Mouse (Mus musculus) neural tube, embryonic 11.5 days (tissue): ENCODE data around the gene Sult2b1. TPM values are rescaled to one million over a fixed set of nuclear protein-coding genes. Genes with fewer than 3 reads are reported as not detected.

Experiments
- ATAC-seq: fragments of 200-750 bp; cut with Nextera tagmentation; 2 replicates; pipeline ENCODE4 v1.8.0; 2017; ENCODE audit warnings: moderate number of reproducible peaks, mild to moderate bottlenecking, moderate TSS enrichment, moderate library complexity; ENCODE audit not compliant: insufficient read depth, low FRiP score, low TSS enrichment
- DNase-seq: peaks from one replicate; pipeline ENCODE4 v3.0.0-alpha.2; 2015; ENCODE audit warnings: low spot score
- H3K27ac ChIP-seq: fragments of 300-500 bp; sonication (generic); 2 replicates; pipeline ENCODE4 v1.5.1; 2014; ENCODE audit warnings: low read depth, mild to moderate bottlenecking, low read length
- H3K27me3 ChIP-seq: fragments of 300-500 bp; sonication (generic); 2 replicates; pipeline ENCODE4 v1.6.1; 2014; ENCODE audit warnings: mild to moderate bottlenecking, low read length, mixed read lengths; ENCODE audit not compliant: control insufficient read depth, insufficient read depth
- H3K36me3 ChIP-seq: fragments of 300-500 bp; sonication (generic); 2 replicates; pipeline ENCODE4 v1.6.1; 2014; ENCODE audit warnings: mild to moderate bottlenecking, low read length, moderate library complexity, mixed read lengths; ENCODE audit not compliant: control insufficient read depth, insufficient read depth
- H3K4me1 ChIP-seq: fragments of 300-500 bp; sonication (generic); 2 replicates; pipeline ENCODE4 v1.6.1; 2014; ENCODE audit warnings: low read length, mixed read lengths; ENCODE audit not compliant: control insufficient read depth, insufficient read depth
- H3K4me2 ChIP-seq: fragments of 300-500 bp; sonication (generic); 2 replicates; pipeline ENCODE4 v1.6.1; 2014; ENCODE audit warnings: low read depth, mild to moderate bottlenecking, moderate library complexity
- H3K4me3 ChIP-seq: fragments of 300-500 bp; sonication (generic); 2 replicates; pipeline ENCODE4 v1.5.1; 2014; ENCODE audit warnings: low read depth, low read length
- H3K9ac ChIP-seq: fragments of 300-500 bp; sonication (generic); 2 replicates; pipeline ENCODE4 v1.6.1; 2014; ENCODE audit warnings: mild to moderate bottlenecking, low read length
- H3K9me3 ChIP-seq: fragments of 300-500 bp; sonication (generic); 2 replicates; pipeline ENCODE4 v1.6.1; 2016; ENCODE audit warnings: low read length; ENCODE audit not compliant: control insufficient read depth
- WGBS: fragments of 180-500 bp; shearing (Covaris S2); extraction: QIAGEN DNeasy Blood & Tissue Kit; methylation state at CpG from one replicate; pipeline ENCODE4 v1.1.7; 2014; 5-methylcytosine and 5-hydroxymethylcytosine counted together
- polyA plus RNA-seq: library from polyadenylated mRNA; unstranded; fragments of >200 nt; fragmentation: Nextera tagmentation; extraction: Ambion mirVana; gene quantifications from 2 replicates; pipeline ENCODE4 v1.2.1, GENCODE M21; 2014

The Sult2b1 gene
- polyA plus RNA-seq, 1 experiment from 2014 or later = 1.1 TPM

GRCm38 (mm10) chr7:45797661-45798510 is 13.4 kb upstream of the Sult2b1 start:
- WGBS = under 1% methylated on average over 59 of the region's 60 CpGs
- ATAC-seq (no peak), DNase-seq (no peak)
- H3K27ac ChIP-seq = no peak overlapping the region
- peak overlapping the region; percentile 32 for H3K4me3 ChIP-seq
- H3K27me3 ChIP-seq = peaks cover 25% of the 10 kb centered on the region
- H3K9ac ChIP-seq = peak overlapping the region; percentile 50
- peaks cover 15% of the 10 kb centered on the region for H3K4me1 ChIP-seq
- peak overlapping the region; percentile 57 for H3K4me2 ChIP-seq
- H3K36me3 ChIP-seq = peaks cover 10% of the 10 kb centered on the region; the same call in 1 of the 2 replicates
- H3K9me3 ChIP-seq = no peaks in the 10 kb centered on the region

GRCm38 (mm10) chr7:45796950-45797349 is 12.5 kb upstream of the Sult2b1 start:
- no peak overlapping the region for H3K27ac ChIP-seq
- WGBS = 43% methylated on average over 6 of the region's 6 CpGs
- no peak for DNase-seq
- H3K4me3 ChIP-seq = no peak overlapping the region; the same call in 1 of the 2 replicates
- H3K4me2 ChIP-seq = no peak overlapping the region
- no peak for ATAC-seq
- no peak overlapping the region for H3K9ac ChIP-seq
- H3K9me3 ChIP-seq = no peaks in the 10 kb centered on the region
- H3K36me3 ChIP-seq = peaks cover 10% of the 10 kb centered on the region
- H3K4me1 ChIP-seq = peaks cover 15% of the 10 kb centered on the region
- H3K27me3 ChIP-seq = peaks cover 25% of the 10 kb centered on the region

GRCm38 (mm10) chr7:45794971-45795370 is 10.5 kb upstream of the Sult2b1 start:
- H3K4me2 ChIP-seq = no peak overlapping the region
- H3K27ac ChIP-seq = no peak overlapping the region
- peaks cover 25% of the 10 kb centered on the region for H3K27me3 ChIP-seq
- ATAC-seq = no peak
- DNase-seq = no peak
- no peak overlapping the region for H3K4me3 ChIP-seq
- H3K4me1 ChIP-seq = peaks cover 13% of the 10 kb centered on the region
- H3K9me3 ChIP-seq = no peaks in the 10 kb centered on the region
- 98% methylated on average over 18 of the region's 29 CpGs for WGBS
- no peak overlapping the region for H3K9ac ChIP-seq
- H3K36me3 ChIP-seq = peaks cover 11% of the 10 kb centered on the region

- no peak overlapping the region for H3K27ac ChIP-seq
- no peak overlapping the region for H3K4me2 ChIP-seq
- no peak for ATAC-seq
- peaks cover 13% of the 10 kb centered on the region for H3K4me1 ChIP-seq
- H3K9ac ChIP-seq = no peak overlapping the region
- peaks cover 23% of the 10 kb centered on the region for H3K27me3 ChIP-seq
- no peak overlapping the region for H3K4me3 ChIP-seq
- DNase-seq = no peak
- H3K36me3 ChIP-seq = peaks cover 18% of the 10 kb centered on the region
- H3K9me3 ChIP-seq = no peaks in the 10 kb centered on the region
- 87% methylated on average over 25 of the region's 44 CpGs for WGBS
These were observed 9.6 kb upstream of the Sult2b1 start for GRCm38 (mm10) chr7:45793969-45794585.

GRCm38 (mm10) chr7:45793240-45793639 is 8.8 kb upstream of the Sult2b1 start:
- Histone ChIP-seq H3K4me3 (no peak overlapping the region), H3K27me3 (peaks cover 15% of the 10 kb centered on the region), H3K9ac (no peak overlapping the region), H3K27ac (no peak overlapping the region), H3K9me3 (no peaks in the 10 kb centered on the region), H3K4me1 (peaks cover 11% of the 10 kb centered on the region), H3K36me3 (peaks cover 18% of the 10 kb centered on the region), H3K4me2 (no peak overlapping the region)
- ATAC-seq (no peak), DNase-seq (no peak)
- 87% methylated on average over 22 of the region's 24 CpGs for WGBS

- H3K9me3 ChIP-seq = no peaks in the 10 kb centered on the region
- 73% methylated on average over 17 of the region's 17 CpGs for WGBS
- H3K27ac ChIP-seq = no peak overlapping the region
- H3K36me3 ChIP-seq = peaks cover 18% of the 10 kb centered on the region
- H3K4me3 ChIP-seq = no peak overlapping the region
- DNase-seq (no peak), ATAC-seq (no peak)
- H3K27me3 ChIP-seq = peaks cover 2% of the 10 kb centered on the region; the same call in 1 of the 2 replicates
- no peak overlapping the region for H3K4me2 ChIP-seq
- H3K4me1 ChIP-seq = no peaks in the 10 kb centered on the region
- H3K9ac ChIP-seq = no peak overlapping the region
These were observed 7.5 kb upstream of the Sult2b1 start for GRCm38 (mm10) chr7:45791756-45792490.

- DNase-seq (no peak), ATAC-seq (no peak)
- peaks cover 18% of the 10 kb centered on the region for H3K36me3 ChIP-seq
- H3K27ac ChIP-seq = no peak overlapping the region
- H3K4me1 ChIP-seq = 0 out of 2 replicates have a peak, but pooled peaks cover 2% of the 10 kb centered on the region
- no peaks in the 10 kb centered on the region for H3K27me3 ChIP-seq
- H3K9me3 ChIP-seq = no peaks in the 10 kb centered on the region
- no peak overlapping the region for H3K4me2 ChIP-seq
- no peak overlapping the region for H3K9ac ChIP-seq
- 84% methylated on average over 6 of the region's 6 CpGs for WGBS
- H3K4me3 ChIP-seq = no peak overlapping the region
These were observed 6.3 kb upstream of the Sult2b1 start for GRCm38 (mm10) chr7:45790721-45791120.

- WGBS = 87% methylated on average over 22 of the region's 22 CpGs
- H3K4me3 ChIP-seq = no peak overlapping the region
- ATAC-seq (no peak), DNase-seq (no peak)
- H3K27ac ChIP-seq = no peak overlapping the region
- H3K9ac ChIP-seq = no peak overlapping the region
- H3K27me3 ChIP-seq = no peaks in the 10 kb centered on the region
- no peaks in the 10 kb centered on the region for H3K9me3 ChIP-seq
- H3K36me3 ChIP-seq = peaks cover 9% of the 10 kb centered on the region
- H3K4me2 ChIP-seq = peak overlapping the region; percentile 88
- peaks cover 17% of the 10 kb centered on the region; the same call in 1 of the 2 replicates for H3K4me1 ChIP-seq
These were observed 3.2 kb upstream of the Sult2b1 start for GRCm38 (mm10) chr7:45787642-45788041.
